Mouse (Mus musculus) embryonic facial prominence, embryonic 12.5 days (tissue): ENCODE measurements around the gene Frmd6. TPM values are rescaled to one million over a fixed set of nuclear protein-coding genes. Genes with fewer than 3 reads are reported as not detected.

Experiments used
- ATAC-seq: fragments of 200-750 bp; cut with Nextera tagmentation; 2 replicates; pipeline ENCODE4 v1.8.0; 2017; ENCODE audit not compliant: insufficient number of reproducible peaks, insufficient read depth, low FRiP score, low TSS enrichment
- H3K27ac ChIP-seq: fragments of 300-500 bp; sonication (generic); 2 replicates; pipeline ENCODE4 v1.5.1; 2016; ENCODE audit warnings: mild to moderate bottlenecking
- H3K27me3 ChIP-seq: fragments of 300-500 bp; sonication (generic); 2 replicates; pipeline ENCODE4 v1.6.1; 2016; ENCODE audit warnings: mild to moderate bottlenecking, moderate library complexity
- H3K36me3 ChIP-seq: fragments of 300-500 bp; sonication (generic); 2 replicates; pipeline ENCODE4 v1.6.1; 2016; ENCODE audit warnings: mild to moderate bottlenecking
- H3K4me1 ChIP-seq: fragments of 300-500 bp; sonication (generic); 2 replicates; pipeline ENCODE4 v1.6.1; 2016
- H3K4me2 ChIP-seq: fragments of 300-500 bp; sonication (generic); replicated peaks from 2 replicates; pipeline ENCODE4 v1.6.1; 2016; ENCODE audit warnings: mild to moderate bottlenecking, moderate library complexity
- H3K4me3 ChIP-seq: fragments of 300-500 bp; sonication (generic); 2 replicates; pipeline ENCODE4 v1.5.1; 2016; ENCODE audit warnings: mild to moderate bottlenecking
- H3K9ac ChIP-seq: fragments of 300-500 bp; sonication (generic); 2 replicates; pipeline ENCODE4 v1.6.1; 2016; ENCODE audit warnings: mild to moderate bottlenecking, moderate library complexity
- H3K9me3 ChIP-seq: fragments of 300-500 bp; sonication (generic); 2 replicates; pipeline ENCODE4 v1.6.1; 2016; ENCODE audit warnings: mild to moderate bottlenecking, moderate library complexity
- WGBS: fragments of 180-500 bp; shearing (Covaris S2); methylation state at CpG from one replicate; pipeline ENCODE4 v1.1.7; 2016; 5-methylcytosine and 5-hydroxymethylcytosine counted together
- polyA plus RNA-seq: library from polyadenylated mRNA; unstranded; fragments of >200 nt; fragmentation: Nextera tagmentation; extraction: Ambion mirVana; gene quantifications from 2 replicates; pipeline ENCODE4 v1.2.1, GENCODE M21; 2016

Gene Frmd6
- polyA plus RNA-seq, 1 experiment from 2014 or later = 81.3 TPM

- no peaks in the 10 kb centered on the region for H3K9me3 ChIP-seq
- H3K27ac ChIP-seq = no peak overlapping the region
- no peak overlapping the region for H3K4me3 ChIP-seq
- H3K27me3 ChIP-seq = no peaks in the 10 kb centered on the region
- H3K4me1 ChIP-seq = peaks cover 6% of the 10 kb centered on the region; the same call in 1 of the 2 replicates
- ATAC-seq = no peak
- H3K4me2 ChIP-seq = no peak overlapping the region
- H3K9ac ChIP-seq = no peak overlapping the region
- WGBS = 64% methylated on average over 6 of the region's 6 CpGs
- no peaks in the 10 kb centered on the region for H3K36me3 ChIP-seq
Observed at GRCm38 (mm10) chr12:70811772-70812171, 13.5 kb upstream of the Frmd6 start.

- H3K27me3 ChIP-seq = no peaks in the 10 kb centered on the region
- no peak for ATAC-seq
- WGBS = 72% methylated on average over 6 of the region's 6 CpGs
- H3K27ac ChIP-seq = no peak overlapping the region
- no peak overlapping the region for H3K9ac ChIP-seq
- no peak overlapping the region for H3K4me2 ChIP-seq
- H3K4me3 ChIP-seq = no peak overlapping the region
- H3K36me3 ChIP-seq = no peaks in the 10 kb centered on the region
- H3K4me1 ChIP-seq = peaks cover 6% of the 10 kb centered on the region; the same call in 1 of the 2 replicates
- no peaks in the 10 kb centered on the region for H3K9me3 ChIP-seq
Observed at GRCm38 (mm10) chr12:70812176-70812575, 13.1 kb upstream of the Frmd6 start.

GRCm38 (mm10) chr12:70812822-70813465, 12.4 kb upstream of the Frmd6 start:
- Histone ChIP-seq H3K27ac (no peak overlapping the region), H3K9ac (no peak overlapping the region), H3K4me2 (no peak overlapping the region), H3K9me3 (no peaks in the 10 kb centered on the region), H3K27me3 (no peaks in the 10 kb centered on the region), H3K4me1 (no peaks in the 10 kb centered on the region), H3K4me3 (no peak overlapping the region), H3K36me3 (no peaks in the 10 kb centered on the region)
- no peak for ATAC-seq
- 23% methylated on average over 3 of the region's 3 CpGs for WGBS

- Histone ChIP-seq H3K9me3 (no peaks in the 10 kb centered on the region), H3K9ac (no peak overlapping the region), H3K4me2 (no peak overlapping the region), H3K4me3 (no peak overlapping the region), H3K4me1 (no peaks in the 10 kb centered on the region), H3K27ac (no peak overlapping the region), H3K36me3 (no peaks in the 10 kb centered on the region), H3K27me3 (no peaks in the 10 kb centered on the region)
- no peak for ATAC-seq
- 93% methylated on average over 2 of the region's 2 CpGs for WGBS
Observed at GRCm38 (mm10) chr12:70816731-70817130, 8.6 kb upstream of the Frmd6 start.

GRCm38 (mm10) chr12:70824017-70824416, 1.3 kb upstream of the Frmd6 start:
- no peaks in the 10 kb centered on the region for H3K36me3 ChIP-seq
- no peak overlapping the region for H3K9ac ChIP-seq
- H3K27me3 ChIP-seq = no peaks in the 10 kb centered on the region
- no peaks in the 10 kb centered on the region for H3K9me3 ChIP-seq
- H3K4me2 ChIP-seq = peak overlapping the region; percentile 76
- WGBS = 48% methylated on average over 7 of the region's 7 CpGs
- H3K4me1 ChIP-seq = peaks cover 15% of the 10 kb centered on the region
- ATAC-seq = no peak
- H3K27ac ChIP-seq = no peak overlapping the region
- H3K4me3 ChIP-seq = peak overlapping the region; percentile 89; the same call in 1 of the 2 replicates

- Histone ChIP-seq H3K4me3 (peak overlapping the region; percentile 89), H3K4me1 (peaks cover 30% of the 10 kb centered on the region), H3K9ac (peak overlapping the region; percentile 92), H3K9me3 (no peaks in the 10 kb centered on the region), H3K4me2 (peak overlapping the region; percentile 76), H3K27ac (peak overlapping the region; percentile 99), H3K27me3 (no peaks in the 10 kb centered on the region), H3K36me3 (no peaks in the 10 kb centered on the region)
- WGBS = under 1% methylated on average over 54 of the region's 55 CpGs
- ATAC-seq = peak; percentile 31; the same call in 1 of the 2 replicates
Observed at GRCm38 (mm10) chr12:70825651-70826317, 470 bp downstream of the Frmd6 start.

GRCm38 (mm10) chr12:70826318-70827072, 1.2 kb downstream of the Frmd6 start:
- peak overlapping the region; percentile 92 for H3K9ac ChIP-seq
- H3K9me3 ChIP-seq = no peaks in the 10 kb centered on the region
- no peaks in the 10 kb centered on the region for H3K36me3 ChIP-seq
- no peaks in the 10 kb centered on the region for H3K27me3 ChIP-seq
- under 1% methylated on average over 19 of the region's 19 CpGs for WGBS
- peak overlapping the region; percentile 89 for H3K4me3 ChIP-seq
- peaks cover 37% of the 10 kb centered on the region for H3K4me1 ChIP-seq
- H3K4me2 ChIP-seq = peak overlapping the region; percentile 76
- no peak for ATAC-seq
- peak overlapping the region; percentile 99 for H3K27ac ChIP-seq

- peaks cover 40% of the 10 kb centered on the region for H3K4me1 ChIP-seq
- ATAC-seq = no peak
Observed at GRCm38 (mm10) chr12:70827187-70827900, 2.0 kb downstream of the Frmd6 start.

GRCm38 (mm10) chr12:70827901-70828271, 2.6 kb downstream of the Frmd6 start:
- Histone ChIP-seq H3K4me3 (peak overlapping the region; percentile 89), H3K36me3 (no peaks in the 10 kb centered on the region), H3K9ac (no peak overlapping the region), H3K4me2 (peak overlapping the region; percentile 76), H3K9me3 (no peaks in the 10 kb centered on the region), H3K27me3 (no peaks in the 10 kb centered on the region), H3K4me1 (peaks cover 40% of the 10 kb centered on the region), H3K27ac (peak overlapping the region; percentile 55)
- no peak for ATAC-seq
- WGBS = 27% methylated on average over 4 of the region's 4 CpGs

More at GRCm38 (mm10) chr12:70827187-70827900, 2.0 kb downstream of the Frmd6 start:
- peak overlapping the region; percentile 99 for H3K27ac ChIP-seq
- WGBS = 4% methylated on average over 9 of the region's 9 CpGs
- no peaks in the 10 kb centered on the region for H3K9me3 ChIP-seq
- H3K27me3 ChIP-seq = no peaks in the 10 kb centered on the region
- peak overlapping the region; percentile 89 for H3K4me3 ChIP-seq
- H3K36me3 ChIP-seq = no peaks in the 10 kb centered on the region
- peak overlapping the region; percentile 76 for H3K4me2 ChIP-seq
- peak overlapping the region; percentile 92; the same call in 1 of the 2 replicates for H3K9ac ChIP-seq

- H3K4me3 ChIP-seq = no peak overlapping the region
- 60% methylated on average over 9 of the region's 9 CpGs for WGBS
Observed at GRCm38 (mm10) chr12:70830982-70831566, 5.8 kb downstream of the Frmd6 start.

More at GRCm38 (mm10) chr12:70830982-70831566, 5.8 kb downstream of the Frmd6 start:
- Histone ChIP-seq H3K4me2 (no peak overlapping the region), H3K27ac (no peak overlapping the region), H3K36me3 (no peaks in the 10 kb centered on the region), H3K4me1 (peaks cover 31% of the 10 kb centered on the region), H3K9ac (no peak overlapping the region; the same call in 1 of the 2 replicates), H3K27me3 (no peaks in the 10 kb centered on the region), H3K9me3 (no peaks in the 10 kb centered on the region)
- ATAC-seq = no peak
